In the genomic region with DNA sequence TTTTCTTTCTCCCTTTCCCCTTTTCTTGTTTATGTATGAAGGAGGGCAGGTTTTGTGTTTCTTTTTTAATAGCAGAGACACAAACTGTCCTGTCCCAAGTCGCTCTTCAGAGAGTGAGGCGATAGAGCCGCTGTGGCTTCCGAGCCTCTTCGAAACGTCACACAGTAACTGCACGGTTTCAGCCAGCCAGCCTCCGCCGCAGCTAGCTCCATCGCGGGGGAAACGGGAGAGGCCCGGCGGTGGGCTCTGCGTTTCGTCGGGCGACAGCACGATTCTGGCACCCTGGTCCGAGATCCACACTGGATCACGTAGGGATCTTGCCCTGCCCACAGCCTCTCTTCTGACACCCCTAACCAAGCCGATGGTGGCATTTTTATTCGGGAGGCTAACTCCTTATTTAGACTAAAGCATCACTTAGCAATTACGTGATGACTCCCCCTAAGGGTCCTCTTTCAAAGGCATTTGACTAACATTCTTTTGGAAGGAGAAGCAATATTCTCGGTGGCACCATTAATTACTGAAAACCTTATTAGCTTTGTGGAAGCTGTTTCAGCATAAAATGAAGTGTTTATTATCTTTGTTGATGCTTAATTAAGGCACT, we compare ENCODE assay signal across 8 mouse cellular contexts. TPM values are rescaled to one million over a fixed set of nuclear protein-coding genes. Genes with fewer than 3 reads are reported as not detected.
DNase-seq lines count a peak whose midpoint lies in the region; ATAC-seq and TF ChIP-seq lines count a peak whose summit lies in the region.

No protein-coding gene starts in this region.

- peak overlapping the region; percentile 94 for H3K27ac ChIP-seq in embryonic facial prominence, embryonic 15.5 days (replicated peaks)
- H3K27ac ChIP-seq in heart, embryonic 15.5 days: peak overlapping the region; percentile 93
- H3K27ac ChIP-seq in lung, embryonic 14.5 days (ENCODE audit: low read depth): peak overlapping the region; percentile 86
- H3K27ac ChIP-seq in neural tube, embryonic 14.5 days (ENCODE audit: low read depth, low read length): peak overlapping the region; percentile 71

- peaks cover 7% of the 10 kb centered on the region; the same call in 1 of the 2 replicates for H3K36me3 ChIP-seq in embryonic facial prominence, embryonic 15.5 days
- H3K36me3 ChIP-seq in heart, embryonic 15.5 days: peaks cover 7% of the 10 kb centered on the region
- H3K36me3 ChIP-seq in lung, embryonic 14.5 days (ENCODE audit: insufficient read depth): peaks cover 10% of the 10 kb centered on the region
- H3K36me3 ChIP-seq in neural tube, embryonic 14.5 days (ENCODE audit: control insufficient read depth, insufficient read depth, low read length): 0 out of 2 replicates have a peak, but pooled peaks cover 6% of the 10 kb centered on the region

- H3K4me3 ChIP-seq in embryonic facial prominence, embryonic 15.5 days (replicated peaks): peak overlapping the region; percentile 78
- peak overlapping the region; percentile 88 for H3K4me3 ChIP-seq in heart, embryonic 15.5 days
- H3K4me3 ChIP-seq in lung, embryonic 14.5 days (ENCODE audit: low read depth, low read length): peak overlapping the region; percentile 66
- H3K4me3 ChIP-seq in neural tube, embryonic 14.5 days (ENCODE audit: low read depth, low read length): peak overlapping the region; percentile 59

- ATAC-seq in CD4-positive, CD25-positive, alpha-beta regulatory T cell, adult 4 months: peak; percentile 16
- peak; percentile 42; the same call in 1 of the 2 replicates for ATAC-seq in embryonic facial prominence, embryonic 15.5 days (ENCODE audit: insufficient number of reproducible peaks, low FRiP score, low TSS enrichment, low read depth)
- ATAC-seq in heart, embryonic 15.5 days (replicated peaks; ENCODE audit: insufficient number of reproducible peaks, insufficient read depth, low FRiP score, low read depth): peak; percentile 37
- ATAC-seq in lung, embryonic 14.5 days (ENCODE audit: insufficient read depth): peak; percentile 35
- peak; percentile 68 for ATAC-seq in neural tube, embryonic 14.5 days (ENCODE audit: low read depth)

- H3K4me2 ChIP-seq in embryonic facial prominence, embryonic 15.5 days (replicated peaks): peak overlapping the region; percentile 70
- peak overlapping the region; percentile 83 for H3K4me2 ChIP-seq in heart, embryonic 15.5 days
- H3K4me2 ChIP-seq in lung, embryonic 14.5 days: peak overlapping the region; percentile 81
- H3K4me2 ChIP-seq in neural tube, embryonic 14.5 days (ENCODE audit: low read depth, low read length): peak overlapping the region; percentile 68

- under 1% methylated on average over 25 of the region's 25 CpGs for WGBS in embryonic facial prominence, embryonic 15.5 days
- WGBS in heart, embryonic 15.5 days: under 1% methylated on average over 25 of the region's 25 CpGs
- under 1% methylated on average over 25 of the region's 25 CpGs for WGBS in lung, embryonic 14.5 days
- 0% methylated on average over 25 of the region's 25 CpGs for WGBS in neural tube, embryonic 14.5 days

- peaks cover 8% of the 10 kb centered on the region for H3K4me1 ChIP-seq in embryonic facial prominence, embryonic 15.5 days
- peaks cover 9% of the 10 kb centered on the region for H3K4me1 ChIP-seq in heart, embryonic 15.5 days (replicated peaks)
- H3K4me1 ChIP-seq in lung, embryonic 14.5 days (ENCODE audit: insufficient read depth): no peaks in the 10 kb centered on the region; the same call in 1 of the 2 replicates
- H3K4me1 ChIP-seq in neural tube, embryonic 14.5 days (ENCODE audit: control insufficient read depth, insufficient read depth, low read length): peaks cover 9% of the 10 kb centered on the region

- no peak for TF ChIP-seq CTCF in lung, embryonic 14.5 days (IDR thresholded peaks at IDR 0.05; ENCODE audit: low read depth)

- peak; percentile 54 for DNase-seq in adrenal gland, postnatal 25 days
- DNase-seq in layer of hippocampus, adult 9-10 months (ENCODE audit: low spot score): peak; percentile 13
- peak; percentile 72 for DNase-seq in lung, embryonic 14.5 days
- peak; percentile 49 to 54 for DNase-seq in thymus, postnatal 10 days (ENCODE audit: low spot score in 2 of 2)

- H3K9me3 ChIP-seq in embryonic facial prominence, embryonic 15.5 days (replicated peaks): no peaks in the 10 kb centered on the region
- H3K9me3 ChIP-seq in heart, embryonic 15.5 days (replicated peaks): no peaks in the 10 kb centered on the region
- no peaks in the 10 kb centered on the region for H3K9me3 ChIP-seq in lung, embryonic 14.5 days (ENCODE audit: low read depth, low read length)
- no peaks in the 10 kb centered on the region for H3K9me3 ChIP-seq in neural tube, embryonic 14.5 days (ENCODE audit: control insufficient read depth, low read length)

- H3K27me3 ChIP-seq in embryonic facial prominence, embryonic 15.5 days: no peaks in the 10 kb centered on the region
- no peaks in the 10 kb centered on the region for H3K27me3 ChIP-seq in heart, embryonic 15.5 days
- H3K27me3 ChIP-seq in lung, embryonic 14.5 days (ENCODE audit: insufficient read depth, low read length): no peaks in the 10 kb centered on the region
- no peaks in the 10 kb centered on the region; the same call in 1 of the 2 replicates for H3K27me3 ChIP-seq in neural tube, embryonic 14.5 days (ENCODE audit: control insufficient read depth, insufficient read depth, low read length)

- peak overlapping the region; percentile 70 for H3K9ac ChIP-seq in embryonic facial prominence, embryonic 15.5 days
- H3K9ac ChIP-seq in heart, embryonic 15.5 days: peak overlapping the region; percentile 86
- H3K9ac ChIP-seq in lung, embryonic 14.5 days: peak overlapping the region; percentile 85
- H3K9ac ChIP-seq in neural tube, embryonic 14.5 days (replicated peaks; ENCODE audit: low read depth, low read length): peak overlapping the region; percentile 59

RNA-seq across cellular contexts. Expression of gene Rnft1, which starts 0.6 kb away (rescaled TPM):
- polyA plus RNA-seq in CD4-positive, CD25-positive, alpha-beta regulatory T cell, adult 4 months (2017; shearing (Covaris generic)): 10 to 100 TPM; 46.0 to 49.9 TPM
- total RNA-seq in adrenal gland, postnatal 25 days (2021): 29.6 and 36.7 TPM in 2 replicates
- polyA plus RNA-seq in embryonic facial prominence, embryonic 15.5 days (2015; fragmentation: Nextera tagmentation; extraction: Ambion mirVana): 52.2 and 54.3 TPM in 2 replicates
- 41.7 and 45.0 TPM in 2 replicates for polyA plus RNA-seq in heart, embryonic 15.5 days (2015; fragmentation: Nextera tagmentation; extraction: Ambion mirVana)
- polyA plus RNA-seq in lung, embryonic 14.5 days (2014; fragmentation: Nextera tagmentation; extraction: Ambion mirVana): 43.2 and 49.0 TPM in 2 replicates
- 13.4 and 16.4 TPM in 2 replicates for polyA plus RNA-seq in neural tube, embryonic 14.5 days (2014; fragmentation: Nextera tagmentation; extraction: Ambion mirVana)

RNA-seq across cellular contexts. Expression of gene Rps6kb1, which starts 59.6 kb away (rescaled TPM):
- 10 to 100 TPM; 58.9 to 62.5 TPM for polyA plus RNA-seq in CD4-positive, CD25-positive, alpha-beta regulatory T cell, adult 4 months (2017; shearing (Covaris generic))
- total RNA-seq in adrenal gland, postnatal 25 days (2021): 41.3 and 44.1 TPM in 2 replicates
- polyA plus RNA-seq in embryonic facial prominence, embryonic 15.5 days (2015; fragmentation: Nextera tagmentation; extraction: Ambion mirVana): 70.6 and 70.8 TPM in 2 replicates
- 38.4 and 44.1 TPM in 2 replicates for polyA plus RNA-seq in heart, embryonic 15.5 days (2015; fragmentation: Nextera tagmentation; extraction: Ambion mirVana)
- polyA plus RNA-seq in lung, embryonic 14.5 days (2014; fragmentation: Nextera tagmentation; extraction: Ambion mirVana): 58.8 and 66.5 TPM in 2 replicates
- 46.4 and 47.2 TPM in 2 replicates for polyA plus RNA-seq in neural tube, embryonic 14.5 days (2014; fragmentation: Nextera tagmentation; extraction: Ambion mirVana)

RNA-seq across cellular contexts. Expression of gene Tubd1, which starts 59.8 kb away (rescaled TPM):
- polyA plus RNA-seq in CD4-positive, CD25-positive, alpha-beta regulatory T cell, adult 4 months (2017; shearing (Covaris generic)): 1 to 10 TPM; 4.0 to 6.7 TPM
- total RNA-seq in adrenal gland, postnatal 25 days (2021): 8.5 and 10.5 TPM in 2 replicates
- polyA plus RNA-seq in embryonic facial prominence, embryonic 15.5 days (2015; fragmentation: Nextera tagmentation; extraction: Ambion mirVana): 10.0 and 11.3 TPM in 2 replicates
- polyA plus RNA-seq in heart, embryonic 15.5 days (2015; fragmentation: Nextera tagmentation; extraction: Ambion mirVana): 11.7 and 13.1 TPM in 2 replicates
- 14.2 and 14.7 TPM in 2 replicates for polyA plus RNA-seq in lung, embryonic 14.5 days (2014; fragmentation: Nextera tagmentation; extraction: Ambion mirVana)
- 6.9 and 7.3 TPM in 2 replicates for polyA plus RNA-seq in neural tube, embryonic 14.5 days (2014; fragmentation: Nextera tagmentation; extraction: Ambion mirVana)

Comparison
In these comparisons a context has a peak if more than half of its experiments do, and no peak if none do; other contexts are left out.
1. Peak in every context shown above with its lines: DNase-seq, ATAC-seq, H3K4me3 ChIP-seq and H3K27ac ChIP-seq.
2. ATAC-seq: peak in every context shown above with its lines; median percentile 68 in neural tube, embryonic 14.5 days; 42 in embryonic facial prominence, embryonic 15.5 days; 37 in heart, embryonic 15.5 days; 35 in lung, embryonic 14.5 days; 16 in CD4-positive, CD25-positive, alpha-beta regulatory T cell, adult 4 months.
3. DNase-seq: peak in every context shown above with its lines; median percentile 72 in lung, embryonic 14.5 days; 54 in adrenal gland, postnatal 25 days; 52 in thymus, postnatal 10 days; 13 in layer of hippocampus, adult 9-10 months.